Mouse (Mus musculus): ENCODE measurements around the gene Nek10. TPM values are rescaled to one million over a fixed set of nuclear protein-coding genes. Genes with fewer than 3 reads are reported as not detected.
A peak's percentile ranks its signal among the peaks of the same experiment; 100 is the strongest.
"Not testable (repeated sequence)": the region's sequence is repeated elsewhere in the genome, so short reads cannot be mapped to it uniquely, and the experiment has no call there.

Nek10 gene
- polyA plus RNA-seq, 1 experiment from 2014 or later, result 0.01 TPM

DNA sequence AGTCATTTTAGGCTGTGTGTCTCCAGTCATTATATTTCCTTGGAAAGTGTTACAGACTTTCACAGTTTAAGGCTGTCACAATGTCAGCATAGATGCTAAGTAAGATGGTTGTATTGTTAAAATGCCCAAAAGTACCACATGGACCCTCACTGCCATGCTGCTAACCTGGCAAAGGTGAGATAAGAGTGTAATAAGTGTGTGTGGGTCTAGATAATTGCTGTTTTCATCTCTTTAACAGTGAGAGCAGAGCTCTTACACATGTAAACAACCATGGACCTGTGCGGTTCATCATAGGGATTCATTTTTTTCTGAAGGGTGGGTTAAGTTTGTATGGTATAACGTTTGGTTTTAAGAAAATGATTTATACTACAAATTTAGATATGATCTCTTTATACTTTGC, 167.4 kb downstream of the Nek10 start:
- Histone ChIP-seq H3K9me3 (no peaks in the 10 kb centered on the region), H3K27me3 (ENCODE audit: insufficient read depth, poor library complexity, severe bottlenecking) (no peaks in the 10 kb centered on the region), H3K4me3 (no peak overlapping the region), H3K4me1 (replicated peaks) (no peaks in the 10 kb centered on the region), H3K27ac (no peak overlapping the region), H3K36me3 (no peaks in the 10 kb centered on the region)
- WGBS, result 79% methylated on average over 2 of the region's 2 CpGs
- DNase-seq (ENCODE audit: low spot score), result no peak

- H3K9me3 ChIP-seq, result no peaks in the 10 kb centered on the region
- no peaks in the 10 kb centered on the region for H3K27me3 ChIP-seq (ENCODE audit: insufficient read depth, poor library complexity, severe bottlenecking)
- H3K27ac ChIP-seq, result no peak overlapping the region
- no peak for DNase-seq (ENCODE audit: low spot score)
- no peak overlapping the region for H3K4me3 ChIP-seq
- no peaks in the 10 kb centered on the region for H3K36me3 ChIP-seq
- WGBS, result 77% methylated on average over 4 of the region's 4 CpGs
- no peaks in the 10 kb centered on the region for H3K4me1 ChIP-seq (replicated peaks)
These were observed 167.8 kb downstream of the Nek10 start for GRCm38 (mm10) chr14:14971056-14971455.

DNA sequence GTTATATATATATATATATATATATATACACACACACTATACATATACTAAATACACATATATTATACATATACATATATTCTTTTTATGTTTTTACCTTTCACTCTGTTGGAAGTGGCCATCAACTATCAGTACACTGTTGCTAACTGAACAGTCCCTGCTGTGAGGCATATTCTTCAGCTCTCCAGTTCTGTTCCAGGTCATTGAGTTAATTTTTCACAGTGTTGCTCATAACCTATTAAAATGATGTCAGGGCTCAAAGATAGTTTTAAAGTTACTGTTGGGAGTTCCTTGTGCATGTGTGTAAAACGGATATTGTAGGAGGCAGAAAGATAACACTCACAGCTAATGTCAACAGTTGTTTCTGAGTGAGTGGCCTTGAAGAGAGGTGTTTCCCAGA, 170.9 kb downstream of the Nek10 start:
- DNase-seq (ENCODE audit: low spot score), result no peak
- Histone ChIP-seq H3K4me1 (replicated peaks) (no peaks in the 10 kb centered on the region), H3K4me3 (no peak overlapping the region), H3K9me3 (no peaks in the 10 kb centered on the region), H3K36me3 (no peaks in the 10 kb centered on the region), H3K27me3 (ENCODE audit: insufficient read depth, poor library complexity, severe bottlenecking) (no peaks in the 10 kb centered on the region), H3K27ac (no peak overlapping the region)
- WGBS, result 71% methylated on average over 1 of the region's 1 CpGs

DNA sequence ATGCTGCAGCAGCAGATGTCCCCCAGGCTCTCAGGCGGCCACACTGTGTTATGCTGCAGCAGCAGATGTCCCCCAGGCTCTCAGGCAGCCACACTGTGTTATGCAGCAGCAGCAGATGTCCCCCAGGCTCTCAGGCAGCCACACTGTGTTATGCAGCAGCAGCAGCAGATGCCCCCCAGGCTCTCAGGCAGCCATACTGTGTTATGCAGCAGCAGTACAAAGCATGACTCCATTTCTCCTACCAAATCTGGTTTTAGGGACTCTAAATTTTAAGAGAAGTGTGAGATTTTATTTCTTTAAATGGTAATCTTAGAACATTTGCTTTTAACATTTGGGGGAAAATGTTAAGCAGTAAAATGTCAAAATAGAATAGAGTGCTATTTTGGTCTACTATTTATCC, 180.9 kb downstream of the Nek10 start:
- H3K4me1 ChIP-seq (replicated peaks); H3K36me3 ChIP-seq; H3K9me3 ChIP-seq; H3K4me3 ChIP-seq; DNase-seq (ENCODE audit: low spot score); H3K27me3 ChIP-seq (ENCODE audit: insufficient read depth, poor library complexity, severe bottlenecking); H3K27ac ChIP-seq: not testable (repeated sequence)
- WGBS, result 7% methylated on average over 1 of the region's 1 CpGs

DNA sequence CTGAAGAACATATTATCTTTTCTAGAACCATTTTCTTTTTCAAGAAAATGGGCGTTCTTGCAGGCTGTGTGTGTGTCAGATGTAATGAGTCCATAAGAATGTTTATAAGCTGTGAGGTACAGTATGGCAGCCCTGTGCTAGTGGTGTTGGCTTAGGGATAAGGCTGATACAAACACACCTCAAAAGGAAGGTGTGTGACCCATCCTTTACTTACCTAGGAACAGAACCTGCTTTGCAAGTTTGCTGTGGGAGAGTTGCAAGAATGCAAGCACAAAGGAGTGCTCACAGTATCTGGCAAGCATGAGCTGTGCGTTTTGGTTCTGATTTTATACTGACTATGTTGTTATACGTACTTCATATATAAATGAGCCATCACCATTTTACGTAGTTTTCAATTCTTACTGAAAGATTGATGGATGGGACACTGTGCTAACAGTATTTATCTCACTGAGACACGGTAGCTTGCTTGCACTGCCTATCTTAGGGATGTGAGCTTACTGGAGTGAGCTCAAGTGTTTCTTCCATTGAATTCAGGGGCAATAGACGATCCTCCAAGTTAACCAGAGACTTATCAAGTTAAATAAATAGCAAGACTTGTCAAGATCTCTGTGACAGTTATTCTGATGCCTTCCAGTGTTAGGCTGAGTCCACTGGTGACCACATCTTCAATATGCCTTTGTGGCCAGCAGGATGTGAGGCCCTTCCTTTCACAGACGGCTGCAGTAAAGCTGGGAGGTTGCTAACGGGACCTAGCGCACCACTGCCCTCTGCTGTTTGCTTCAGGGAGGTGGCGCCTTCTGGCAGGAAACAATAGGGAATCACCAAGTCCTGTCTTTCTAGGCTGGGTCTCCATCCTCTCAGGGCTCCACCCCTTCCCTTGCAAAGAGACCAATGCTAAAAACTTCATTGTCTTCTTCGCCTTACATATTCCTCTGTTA, 181.8 kb downstream of the Nek10 start:
- peak; percentile 85 for DNase-seq (ENCODE audit: low spot score)
- WGBS, result 42% methylated on average over 11 of the region's 11 CpGs
- H3K4me3 ChIP-seq, result no peak overlapping the region
- H3K27ac ChIP-seq, result peak overlapping the region; percentile 59
- no peaks in the 10 kb centered on the region for H3K36me3 ChIP-seq
- H3K9me3 ChIP-seq, result no peaks in the 10 kb centered on the region
- no peaks in the 10 kb centered on the region for H3K4me1 ChIP-seq (replicated peaks)
- no peaks in the 10 kb centered on the region for H3K27me3 ChIP-seq (ENCODE audit: insufficient read depth, poor library complexity, severe bottlenecking)

GRCm38 (mm10) chr14:14987403-14987802, 184.2 kb downstream of the Nek10 start:
- H3K9me3 ChIP-seq, result no peaks in the 10 kb centered on the region
- H3K4me3 ChIP-seq, result no peak overlapping the region
- WGBS, result 81% methylated on average over 1 of the region's 1 CpGs
- H3K27me3 ChIP-seq (ENCODE audit: insufficient read depth, poor library complexity, severe bottlenecking), result no peaks in the 10 kb centered on the region
- DNase-seq (ENCODE audit: low spot score), result no peak
- H3K27ac ChIP-seq, result no peak overlapping the region
- H3K36me3 ChIP-seq, result no peaks in the 10 kb centered on the region
- H3K4me1 ChIP-seq (replicated peaks), result no peaks in the 10 kb centered on the region

DNA sequence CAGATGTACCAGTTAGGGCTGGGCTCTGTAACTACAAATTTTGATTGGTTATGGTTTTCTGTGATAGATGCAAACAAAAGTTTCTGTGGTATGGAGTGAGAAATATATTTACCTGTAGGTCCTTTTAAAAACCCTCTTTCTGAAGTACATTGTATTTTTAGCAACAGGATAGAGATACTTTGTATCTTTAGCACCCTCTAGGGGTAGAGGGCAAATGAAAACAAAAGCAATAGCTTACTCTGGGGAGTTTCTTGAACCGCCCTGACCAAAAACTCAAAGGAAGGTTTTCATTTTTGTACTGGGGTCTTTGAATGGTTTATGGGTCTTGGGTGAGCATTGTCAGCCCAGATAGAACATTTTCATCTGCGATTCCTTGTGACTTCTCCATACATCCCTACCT, 188.4 kb downstream of the Nek10 start:
- H3K4me3 ChIP-seq, result no peak overlapping the region
- 82% methylated on average over 2 of the region's 2 CpGs for WGBS
- no peaks in the 10 kb centered on the region for H3K27me3 ChIP-seq (ENCODE audit: insufficient read depth, poor library complexity, severe bottlenecking)
- H3K4me1 ChIP-seq (replicated peaks), result no peaks in the 10 kb centered on the region
- DNase-seq (ENCODE audit: low spot score), result no peak
- H3K36me3 ChIP-seq, result no peaks in the 10 kb centered on the region
- H3K27ac ChIP-seq, result no peak overlapping the region
- no peaks in the 10 kb centered on the region for H3K9me3 ChIP-seq

GRCm38 (mm10) chr14:15011408-15011807, 208.2 kb downstream of the Nek10 start:
- H3K4me1 ChIP-seq (replicated peaks), result no peaks in the 10 kb centered on the region
- no peaks in the 10 kb centered on the region for H3K9me3 ChIP-seq
- no peak for DNase-seq (ENCODE audit: low spot score)
- no peak overlapping the region for H3K27ac ChIP-seq
- no peaks in the 10 kb centered on the region for H3K36me3 ChIP-seq
- WGBS, result 79% methylated on average over 4 of the region's 4 CpGs
- no peak overlapping the region for H3K4me3 ChIP-seq
- H3K27me3 ChIP-seq (ENCODE audit: insufficient read depth, poor library complexity, severe bottlenecking), result no peaks in the 10 kb centered on the region

GRCm38 (mm10) chr14:15014799-15015198, 211.6 kb downstream of the Nek10 start:
- 86% methylated on average over 2 of the region's 2 CpGs for WGBS
- no peaks in the 10 kb centered on the region for H3K36me3 ChIP-seq
- DNase-seq (ENCODE audit: low spot score), result no peak
- H3K4me3 ChIP-seq, result no peak overlapping the region
- H3K27ac ChIP-seq, result no peak overlapping the region
- H3K9me3 ChIP-seq, result peaks cover 4% of the 10 kb centered on the region
- no peaks in the 10 kb centered on the region for H3K27me3 ChIP-seq (ENCODE audit: insufficient read depth, poor library complexity, severe bottlenecking)
- H3K4me1 ChIP-seq (replicated peaks), result no peaks in the 10 kb centered on the region

- not testable (repeated sequence) for DNase-seq (ENCODE audit: low spot score); H3K36me3 ChIP-seq; H3K4me1 ChIP-seq (replicated peaks); H3K27me3 ChIP-seq (ENCODE audit: insufficient read depth, poor library complexity, severe bottlenecking); H3K4me3 ChIP-seq; H3K27ac ChIP-seq
- H3K9me3 ChIP-seq, result peaks cover 26% of the 10 kb centered on the region
- 94% methylated on average over 4 of the region's 4 CpGs for WGBS
These were observed 227.4 kb downstream of the Nek10 start for GRCm38 (mm10) chr14:15030626-15031025.

DNA sequence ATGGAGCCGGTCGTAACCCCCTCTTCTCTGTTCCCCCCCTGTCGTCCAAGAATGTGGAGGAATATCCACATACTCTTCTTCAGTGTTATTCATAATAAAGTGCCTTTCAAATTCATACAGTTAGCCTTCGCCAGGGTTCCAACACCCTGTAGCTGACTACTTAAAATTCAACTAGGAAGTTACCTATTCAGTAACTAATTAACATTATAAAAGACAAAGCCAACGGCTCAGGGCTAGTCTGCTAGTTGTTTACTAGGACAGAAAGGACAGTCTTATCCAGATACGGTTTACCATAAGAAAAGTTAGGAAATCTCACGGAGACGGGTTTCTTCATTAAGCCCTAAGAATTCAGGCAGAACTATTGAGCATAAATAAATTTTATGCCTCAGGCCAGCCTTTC, 231.4 kb downstream of the Nek10 start:
- 87% methylated on average over 8 of the region's 8 CpGs for WGBS
- not testable (repeated sequence) for H3K9me3 ChIP-seq; H3K27ac ChIP-seq; H3K4me3 ChIP-seq; H3K36me3 ChIP-seq; H3K27me3 ChIP-seq (ENCODE audit: insufficient read depth, poor library complexity, severe bottlenecking); H3K4me1 ChIP-seq (replicated peaks); DNase-seq (ENCODE audit: low spot score)

- Histone ChIP-seq H3K4me1 (replicated peaks) (no peaks in the 10 kb centered on the region), H3K27me3 (ENCODE audit: insufficient read depth, poor library complexity, severe bottlenecking) (no peaks in the 10 kb centered on the region), H3K4me3 (no peak overlapping the region), H3K36me3 (no peaks in the 10 kb centered on the region), H3K27ac (no peak overlapping the region), H3K9me3 (no peaks in the 10 kb centered on the region)
- DNase-seq (ENCODE audit: low spot score), result no peak
- 82% methylated on average over 4 of the region's 4 CpGs for WGBS
These were observed 245.0 kb downstream of the Nek10 start for GRCm38 (mm10) chr14:15048186-15048585.

GRCm38 (mm10) chr14:15061496-15061895, 258.3 kb downstream of the Nek10 start:
- Histone ChIP-seq H3K9me3 (no peaks in the 10 kb centered on the region), H3K4me1 (replicated peaks) (0 out of 2 replicates have a peak, but pooled peaks cover 6% of the 10 kb centered on the region), H3K36me3 (no peaks in the 10 kb centered on the region), H3K27me3 (ENCODE audit: insufficient read depth, poor library complexity, severe bottlenecking) (no peaks in the 10 kb centered on the region), H3K4me3 (no peak overlapping the region), H3K27ac (no peak overlapping the region)
- 79% methylated on average over 2 of the region's 2 CpGs for WGBS
- no peak for DNase-seq (ENCODE audit: low spot score)
